Mouse (Mus musculus): Measurements from ENCODE around the gene Prpf18.

- TF ChIP-seq POLR2A (IDR thresholded peaks at IDR 0.05; ENCODE audit: low read depth, low read length) (no peak), CTCF (IDR thresholded peaks at IDR 0.05; ENCODE audit: extremely low read depth, insufficient read depth, insufficient read length, insufficient replicate concordance) (no peak)
Observed at GRCm38 (mm10) chr2:4608253-4608652, 43.7 kb downstream of the Prpf18 start.
